Mouse (Mus musculus) neural tube, embryonic 13.5 days (tissue): ENCODE measurements around the gene Olfr355. TPM values are rescaled to one million over a fixed set of nuclear protein-coding genes. Genes with fewer than 3 reads are reported as not detected.

Experiments used
- ATAC-seq: fragments of 200-750 bp; cut with Nextera tagmentation; 2 replicates; pipeline ENCODE4 v1.8.0; 2017; ENCODE audit warnings: low read depth, mild to moderate bottlenecking, moderate TSS enrichment, moderate library complexity
- H3K27ac ChIP-seq: fragments of 300-500 bp; sonication (generic); replicated peaks from 2 replicates; pipeline ENCODE4 v1.5.1; 2015; ENCODE audit warnings: moderate library complexity, mild to moderate bottlenecking, inconsistent platforms
- H3K27me3 ChIP-seq: fragments of 300-500 bp; sonication (generic); 2 replicates; pipeline ENCODE4 v1.6.1; 2015; ENCODE audit warnings: mild to moderate bottlenecking, inconsistent platforms
- H3K36me3 ChIP-seq: fragments of 300-500 bp; sonication (generic); 2 replicates; pipeline ENCODE4 v1.6.1; 2015; ENCODE audit warnings: mild to moderate bottlenecking, inconsistent platforms
- H3K4me1 ChIP-seq: fragments of 300-500 bp; sonication (generic); replicated peaks from 2 replicates; pipeline ENCODE4 v1.6.1; 2015; ENCODE audit warnings: inconsistent platforms
- H3K4me2 ChIP-seq: fragments of 300-500 bp; sonication (generic); 2 replicates; pipeline ENCODE4 v1.6.1; 2015; ENCODE audit warnings: inconsistent platforms, mild to moderate bottlenecking, moderate library complexity
- H3K4me3 ChIP-seq: fragments of 300-500 bp; sonication (generic); 2 replicates; pipeline ENCODE4 v1.5.1; 2015; ENCODE audit warnings: mild to moderate bottlenecking, inconsistent platforms
- H3K9ac ChIP-seq: fragments of 300-500 bp; sonication (generic); 2 replicates; pipeline ENCODE4 v1.6.1; 2015; ENCODE audit warnings: moderate library complexity, mild to moderate bottlenecking, inconsistent platforms
- H3K9me3 ChIP-seq: fragments of 300-500 bp; sonication (generic); 2 replicates; pipeline ENCODE4 v1.6.1; 2016; ENCODE audit warnings: inconsistent platforms
- WGBS: fragments of 180-500 bp; shearing (Covaris S2); methylation state at CpG from one replicate; pipeline ENCODE4 v1.1.7; 2015; 5-methylcytosine and 5-hydroxymethylcytosine counted together
- polyA plus RNA-seq: library from polyadenylated mRNA; unstranded; fragments of >200 nt; fragmentation: Nextera tagmentation; extraction: Ambion mirVana; gene quantifications from 2 replicates; pipeline ENCODE4 v1.2.1, GENCODE M21; 2015

Olfr355 gene
- polyA plus RNA-seq = not detected in 2 replicates

DNA sequence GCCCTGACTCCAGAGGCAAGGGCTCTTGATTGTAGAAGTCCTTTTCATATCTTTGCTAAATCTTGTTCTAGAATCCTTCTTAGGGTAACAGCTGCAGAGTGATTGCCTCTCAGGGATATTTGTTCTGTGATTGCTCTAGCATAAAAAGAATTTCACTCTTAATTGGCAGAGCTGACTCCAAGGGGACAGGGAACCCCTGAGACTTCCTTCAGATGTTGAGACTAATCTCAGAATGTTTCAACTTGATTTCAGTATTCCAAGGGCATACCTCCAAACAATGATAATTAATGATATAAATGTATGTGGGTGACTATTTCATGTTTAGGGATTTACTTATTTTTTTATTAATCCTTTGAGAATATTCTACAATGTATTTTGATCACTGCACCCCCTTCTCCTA is at the start of gene Olfr355:
Gene Olfr355 (minus strand): TSS at position 101 of the 400 bp plus-strand sequence.
- Histone ChIP-seq H3K4me2 (no peak within 1 kb of the TSS), H3K9me3 (peaks cover 35% of the 10 kb centered on the region), H3K36me3 (no peaks in the 10 kb centered on the region), H3K27ac (no peak within 1 kb of the TSS), H3K4me1 (no peaks in the 10 kb centered on the region), H3K27me3 (no peaks in the 10 kb centered on the region), H3K9ac (no peak within 1 kb of the TSS), H3K4me3 (no peak within 1 kb of the TSS)
- ATAC-seq = no peak

DNA sequence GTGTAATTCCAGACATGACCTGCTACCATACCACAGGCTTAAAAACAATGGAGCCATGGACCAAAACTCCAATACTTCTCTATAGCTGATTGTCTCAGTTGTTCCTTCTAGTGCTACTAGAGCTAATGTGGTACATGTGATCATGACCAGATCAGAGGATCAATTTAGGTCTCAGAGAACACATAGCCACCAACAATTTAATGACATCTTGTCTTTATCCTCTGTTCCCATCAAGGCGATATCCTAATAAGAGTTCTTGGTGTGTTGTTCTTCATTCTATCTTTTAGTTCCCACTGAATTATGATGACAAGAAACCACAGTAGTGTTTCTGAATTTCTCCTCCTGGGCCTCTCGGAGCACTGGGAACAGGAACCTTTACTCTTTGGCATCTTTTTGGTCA is 8.1 kb upstream of the Olfr355 start, which contains the start of gene Olfr356:
Gene Olfr356 (plus strand): TSS at position 301 of the 400 bp plus-strand sequence.
- ATAC-seq = no peak
- no peaks in the 10 kb centered on the region for H3K36me3 ChIP-seq
- WGBS = 90% methylated on average over 2 of the region's 2 CpGs
- H3K27ac ChIP-seq = no peak within 1 kb of the TSS
- H3K4me2 ChIP-seq = no peak within 1 kb of the TSS
- H3K4me1 ChIP-seq = no peaks in the 10 kb centered on the region
- no peaks in the 10 kb centered on the region for H3K27me3 ChIP-seq
- H3K4me3 ChIP-seq = no peak within 1 kb of the TSS
- H3K9ac ChIP-seq = no peak within 1 kb of the TSS
- H3K9me3 ChIP-seq = peaks cover 32% of the 10 kb centered on the region

DNA sequence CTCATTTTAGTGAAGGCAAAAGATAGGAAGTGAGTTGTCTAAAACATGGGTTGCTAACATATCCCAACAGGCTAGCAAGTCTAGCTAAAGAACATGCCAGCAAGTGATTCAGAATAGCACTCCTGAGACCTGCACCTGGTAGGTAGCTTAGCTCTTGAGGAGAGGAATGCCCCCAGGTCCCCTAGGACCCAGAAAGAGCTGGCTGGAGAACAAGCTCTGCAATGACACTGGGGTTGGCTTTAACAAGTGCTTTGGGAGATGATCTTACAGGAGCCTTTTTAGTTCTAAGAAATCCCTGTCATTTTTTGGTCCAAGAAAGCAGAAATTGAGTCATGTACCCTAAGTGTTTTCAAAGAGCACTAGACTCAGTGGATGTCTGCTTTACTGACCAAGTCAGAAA is 23.3 kb downstream of the Olfr355 start, which contains the start of gene Olfr354:
Gene Olfr354 (plus strand): TSS at position 301 of the 400 bp plus-strand sequence.
- H3K4me1 ChIP-seq = no peaks in the 10 kb centered on the region
- no peaks in the 10 kb centered on the region for H3K36me3 ChIP-seq
- no peak within 1 kb of the TSS for H3K4me3 ChIP-seq
- H3K9ac ChIP-seq = no peak within 1 kb of the TSS
- H3K27me3 ChIP-seq = no peaks in the 10 kb centered on the region
- no peak for ATAC-seq
- H3K27ac ChIP-seq = no peak within 1 kb of the TSS
- H3K4me2 ChIP-seq = no peak within 1 kb of the TSS
- H3K9me3 ChIP-seq = 0 out of 2 replicates have a peak, but pooled peaks cover 19% of the 10 kb centered on the region

DNA sequence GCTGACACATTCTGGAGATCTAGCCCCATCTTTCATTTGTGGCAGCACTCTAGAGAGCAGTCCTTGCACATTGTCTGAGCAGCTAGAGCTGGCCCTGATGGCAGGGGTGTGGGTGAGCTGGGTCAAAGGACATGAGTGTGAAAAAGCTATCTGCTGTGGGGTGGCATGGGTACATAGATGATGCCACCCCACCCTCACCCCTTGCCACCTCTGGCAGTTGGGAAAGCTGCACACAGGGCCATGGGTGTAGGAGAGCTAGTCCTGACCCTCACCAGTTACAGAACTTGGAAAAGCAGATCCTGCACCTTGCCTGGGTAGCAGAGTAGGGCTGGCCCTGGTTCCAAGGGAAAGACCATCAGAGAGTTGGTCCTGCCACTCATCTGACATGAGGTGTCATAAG is 31.6 kb downstream of the Olfr355 start:
- peaks cover 36% of the 10 kb centered on the region for H3K9me3 ChIP-seq
- no peak for ATAC-seq
- no peak overlapping the region for H3K9ac ChIP-seq
- no peak overlapping the region for H3K4me3 ChIP-seq
- H3K4me2 ChIP-seq = no peak overlapping the region
- H3K36me3 ChIP-seq = no peaks in the 10 kb centered on the region
- H3K4me1 ChIP-seq = no peaks in the 10 kb centered on the region
- H3K27ac ChIP-seq = no peak overlapping the region
- no peaks in the 10 kb centered on the region for H3K27me3 ChIP-seq

DNA sequence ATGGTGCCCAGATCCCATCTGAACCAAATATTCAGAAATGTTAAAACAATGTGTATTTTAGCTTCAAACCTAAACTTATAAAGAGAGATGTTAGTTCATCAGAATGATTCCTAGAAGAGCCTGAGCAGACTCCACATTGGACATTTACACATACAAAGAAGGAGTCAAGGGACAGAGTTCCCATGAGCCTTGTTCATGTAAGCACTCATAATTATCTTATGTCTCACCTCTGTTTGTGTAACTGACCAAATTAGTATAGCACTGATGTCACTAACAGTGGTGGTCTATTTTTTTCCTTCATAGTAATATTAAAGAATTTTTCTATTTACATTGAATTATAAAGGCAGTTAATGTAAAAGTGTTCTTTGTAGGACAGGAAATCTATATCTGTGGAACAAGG is 35.9 kb downstream of the Olfr355 start, which contains the start of gene Olfr353:
Gene Olfr353 (minus strand): TSS at position 101 of the 400 bp plus-strand sequence.
- H3K4me1 ChIP-seq = no peaks in the 10 kb centered on the region
- no peak for ATAC-seq
- H3K9me3 ChIP-seq = peaks cover 27% of the 10 kb centered on the region
- H3K27me3 ChIP-seq = no peaks in the 10 kb centered on the region
- H3K4me2 ChIP-seq = no peak within 1 kb of the TSS
- no peak within 1 kb of the TSS for H3K9ac ChIP-seq
- no peak within 1 kb of the TSS for H3K4me3 ChIP-seq
- H3K27ac ChIP-seq = no peak within 1 kb of the TSS
- no peaks in the 10 kb centered on the region for H3K36me3 ChIP-seq

Other genes starting within 250 kb of the Olfr355 start
- gene Olfr346, start 243.1 kb downstream of the Olfr355 start, polyA plus RNA-seq = not detected in 2 replicates
- not detected in 2 replicates for gene Olfr347, start 197.0 kb downstream of the Olfr355 start, polyA plus RNA-seq
- not detected in 2 replicates for gene Olfr348, start 144.6 kb downstream of the Olfr355 start, polyA plus RNA-seq
- gene Olfr50, start 138.4 kb downstream of the Olfr355 start, polyA plus RNA-seq = not detected in 2 replicates
- gene Olfr3, start 111.9 kb downstream of the Olfr355 start, polyA plus RNA-seq = not detected in 2 replicates
- not detected in 2 replicates for gene Olfr350, start 82.6 kb downstream of the Olfr355 start, polyA plus RNA-seq
- not detected in 2 replicates for gene Olfr351, start 66.2 kb downstream of the Olfr355 start, polyA plus RNA-seq
- not detected in 2 replicates for gene Olfr352, start 60.4 kb downstream of the Olfr355 start, polyA plus RNA-seq
- not detected in 2 replicates for gene Olfr353, start 36.0 kb downstream of the Olfr355 start, polyA plus RNA-seq
- gene Olfr354, start 23.2 kb downstream of the Olfr355 start, polyA plus RNA-seq = not detected in 2 replicates
- not detected in 2 replicates for gene Olfr356, start 8.2 kb upstream of the Olfr355 start, polyA plus RNA-seq
- gene Olfr357, start 64.9 kb upstream of the Olfr355 start, polyA plus RNA-seq = not detected in 2 replicates
- not detected in 2 replicates for gene Olfr358, start 80.4 kb upstream of the Olfr355 start, polyA plus RNA-seq
- not detected in 2 replicates for gene Olfr360, start 136.8 kb upstream of the Olfr355 start, polyA plus RNA-seq
- not detected in 2 replicates for gene Olfr361, start 160.4 kb upstream of the Olfr355 start, polyA plus RNA-seq
- gene Olfr362, start 189.0 kb upstream of the Olfr355 start, polyA plus RNA-seq = not detected in 2 replicates
- not detected in 2 replicates for gene Olfr364-ps1, start 210.4 kb upstream of the Olfr355 start, polyA plus RNA-seq